Mouse (Mus musculus) liver, postnatal 0 days (tissue): ENCODE measurements around the gene Tmem185b. TPM values are rescaled to one million over a fixed set of nuclear protein-coding genes. Genes with fewer than 3 reads are reported as not detected.

ENCODE experiments used
- ATAC-seq: fragments of 200-750 bp; cut with Nextera tagmentation; 2 replicates; pipeline ENCODE4 v1.8.0; 2017; ENCODE audit warnings: mild to moderate bottlenecking, moderate library complexity
- DNase-seq: peaks from one replicate; pipeline ENCODE4 v3.0.0-alpha.2; 2016
- H3K27ac ChIP-seq: fragments of 300-500 bp; sonication (generic); 2 replicates; pipeline ENCODE4 v1.5.1; 2014; ENCODE audit warnings: antibody characterized with exemption, moderate library complexity, mild to moderate bottlenecking, low read depth
- H3K27me3 ChIP-seq: fragments of 300-500 bp; sonication (generic); 2 replicates; pipeline ENCODE4 v1.6.1; 2014; ENCODE audit warnings: low read length, control low read depth, mixed read lengths; ENCODE audit not compliant: insufficient read depth
- H3K36me3 ChIP-seq: fragments of 300-500 bp; sonication (generic); replicated peaks from 2 replicates; pipeline ENCODE4 v1.6.1; 2014; ENCODE audit warnings: mild to moderate bottlenecking, control low read depth, low read length, moderate library complexity, mixed read lengths; ENCODE audit not compliant: insufficient read depth
- H3K4me1 ChIP-seq: fragments of 300-500 bp; sonication (generic); 2 replicates; pipeline ENCODE4 v1.6.1; 2014; ENCODE audit warnings: antibody characterized with exemption, mild to moderate bottlenecking, control low read depth; ENCODE audit not compliant: insufficient read depth
- H3K4me2 ChIP-seq: fragments of 300-500 bp; sonication (generic); 2 replicates; pipeline ENCODE4 v1.6.1; 2014; ENCODE audit warnings: low read depth, mild to moderate bottlenecking, low read length, moderate library complexity, mixed read lengths
- H3K4me3 ChIP-seq: fragments of 300-500 bp; sonication (generic); 2 replicates; pipeline ENCODE4 v1.5.1; 2014; ENCODE audit warnings: low read depth, low read length
- H3K9ac ChIP-seq: fragments of 300-500 bp; sonication (generic); replicated peaks from 2 replicates; pipeline ENCODE4 v1.6.1; 2014; ENCODE audit warnings: mild to moderate bottlenecking, moderate library complexity
- H3K9me3 ChIP-seq: fragments of 300-500 bp; sonication (generic); 2 replicates; pipeline ENCODE4 v1.6.1; 2016; ENCODE audit warnings: mild to moderate bottlenecking, control low read depth, low read length, mixed read lengths
- CTCF ChIP-seq: sonication (generic); IDR thresholded peaks from 2 replicates; pipeline ENCODE4 v1.5.1; 2016; ENCODE audit warnings: antibody characterized with exemption, low read depth
- EP300 ChIP-seq: IDR thresholded peaks from 2 replicates; pipeline ENCODE4 v1.6.1; 2016; ENCODE audit warnings: antibody characterized with exemption, low read depth, mild to moderate bottlenecking
- WGBS: fragments of 180-500 bp; shearing (Covaris S2); extraction: QIAGEN DNeasy Blood & Tissue Kit; methylation state at CpG from one replicate; pipeline ENCODE4 v1.1.7; 2014; ENCODE audit not compliant: insufficient replicate concordance; 5-methylcytosine and 5-hydroxymethylcytosine counted together
- polyA plus RNA-seq: library from polyadenylated mRNA; unstranded; fragments of >200 nt; fragmentation: Nextera tagmentation; extraction: Ambion mirVana; gene quantifications from 2 replicates; pipeline ENCODE4 v1.2.1, GENCODE M21; 2015

Tmem185b gene
- polyA plus RNA-seq, 1 experiment from 2014 or later = 12.7 TPM

DNA sequence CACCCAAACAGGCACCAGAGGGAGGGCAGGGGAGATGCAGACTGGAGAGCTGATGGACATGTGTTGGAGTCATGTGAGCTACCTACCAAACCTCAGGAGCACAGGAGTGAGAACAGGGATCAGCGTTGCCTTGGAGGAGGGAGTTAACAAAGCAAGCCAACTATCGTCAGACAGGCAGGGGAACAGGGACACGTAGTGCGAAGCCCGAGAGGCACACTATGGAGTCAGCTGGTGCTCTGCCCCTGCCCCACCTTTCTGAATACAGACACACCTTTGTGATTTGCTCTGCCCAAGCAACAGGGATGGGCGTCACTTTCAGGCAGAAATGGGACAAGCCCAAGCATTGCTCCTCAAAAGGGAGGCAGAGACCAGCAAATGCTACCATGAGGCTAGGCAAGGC is 11.7 kb downstream of the Tmem185b start:
- H3K36me3 ChIP-seq = no peaks in the 10 kb centered on the region
- no peak overlapping the region for H3K4me2 ChIP-seq
- H3K9me3 ChIP-seq = no peaks in the 10 kb centered on the region
- no peak overlapping the region for H3K9ac ChIP-seq
- no peak overlapping the region for H3K4me3 ChIP-seq
- TF ChIP-seq CTCF (no peak), EP300 (no peak)
- DNase-seq (no peak), ATAC-seq (no peak)
- no peaks in the 10 kb centered on the region for H3K27me3 ChIP-seq
- H3K27ac ChIP-seq = no peak overlapping the region
- WGBS = 90% methylated on average over 6 of the region's 6 CpGs
- H3K4me1 ChIP-seq = peaks cover 8% of the 10 kb centered on the region

GRCm38 (mm10) chr1:119539252-119539651 is 13.3 kb downstream of the Tmem185b start:
- Histone ChIP-seq H3K4me1 (peaks cover 5% of the 10 kb centered on the region), H3K9me3 (no peaks in the 10 kb centered on the region), H3K9ac (no peak overlapping the region), H3K4me2 (no peak overlapping the region), H3K36me3 (no peaks in the 10 kb centered on the region), H3K27me3 (no peaks in the 10 kb centered on the region), H3K4me3 (no peak overlapping the region), H3K27ac (no peak overlapping the region)
- no peak for ATAC-seq
- TF ChIP-seq CTCF (no peak), EP300 (no peak)
- no peak for DNase-seq
- 36% methylated on average over 2 of the region's 2 CpGs for WGBS

- Histone ChIP-seq H3K36me3 (no peaks in the 10 kb centered on the region), H3K9me3 (no peaks in the 10 kb centered on the region), H3K9ac (no peak overlapping the region), H3K4me1 (peaks cover 3% of the 10 kb centered on the region), H3K4me3 (no peak overlapping the region), H3K27me3 (no peaks in the 10 kb centered on the region), H3K27ac (peak overlapping the region; percentile 77), H3K4me2 (no peak overlapping the region)
- 53% methylated on average over 9 of the region's 9 CpGs for WGBS
- DNase-seq (peak; percentile 39), ATAC-seq (peak; percentile 92)
- TF ChIP-seq CTCF = no peak
- no peak for TF ChIP-seq EP300
Observed at GRCm38 (mm10) chr1:119540836-119541557, 15.0 kb downstream of the Tmem185b start.

DNA sequence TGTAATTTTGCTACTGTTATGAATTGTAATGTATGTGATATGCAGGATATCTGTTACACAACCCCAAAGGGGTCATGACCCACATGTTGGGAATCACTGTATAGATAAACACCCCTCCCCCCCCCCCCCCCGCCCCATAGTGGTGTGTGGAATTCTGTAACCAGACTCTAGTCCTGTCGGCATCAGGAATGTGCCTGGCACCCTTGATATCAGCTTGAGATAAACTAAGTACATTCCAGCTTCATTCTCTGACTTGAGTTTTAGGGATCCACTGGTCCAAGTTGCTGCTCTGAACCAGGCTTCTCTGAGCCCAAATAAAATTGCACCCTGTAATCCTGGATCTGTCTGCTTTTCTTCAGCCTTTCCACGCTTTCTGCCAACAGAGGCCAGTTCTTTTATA is 15.6 kb downstream of the Tmem185b start:
- Histone ChIP-seq H3K9ac (no peak overlapping the region), H3K27me3 (no peaks in the 10 kb centered on the region), H3K9me3 (no peaks in the 10 kb centered on the region), H3K4me1 (no peaks in the 10 kb centered on the region; the same call in none of the 2 replicates), H3K36me3 (no peaks in the 10 kb centered on the region), H3K27ac (peak overlapping the region; percentile 77), H3K4me2 (no peak overlapping the region), H3K4me3 (no peak overlapping the region)
- ATAC-seq (peak; percentile 14; the same call in 1 of the 2 replicates), DNase-seq (no peak)
- TF ChIP-seq EP300 (no peak), CTCF (no peak)
- WGBS = 65% methylated on average over 2 of the region's 3 CpGs

DNA sequence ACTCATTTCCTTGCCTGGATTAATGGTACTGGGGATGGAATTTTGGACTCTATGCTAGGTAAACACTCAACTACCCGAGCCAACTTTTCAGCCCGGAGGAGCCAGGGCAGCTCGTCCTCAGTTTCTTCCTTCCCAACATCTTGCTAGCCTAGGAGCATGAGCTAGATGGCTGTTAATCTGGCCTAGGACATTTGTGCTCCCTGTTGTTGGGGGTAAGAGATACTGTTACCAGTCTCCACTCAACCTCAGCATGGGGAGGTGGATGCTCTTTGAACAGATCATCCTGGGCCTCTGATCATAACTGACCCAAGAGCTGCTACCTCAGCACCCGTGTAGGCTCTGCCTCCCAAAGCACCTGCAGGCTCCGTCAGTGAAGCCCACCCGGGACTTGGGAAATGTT is 17.4 kb downstream of the Tmem185b start:
- ATAC-seq (no peak), DNase-seq (no peak)
- Histone ChIP-seq H3K27ac (no peak overlapping the region), H3K27me3 (no peaks in the 10 kb centered on the region), H3K4me1 (no peaks in the 10 kb centered on the region; the same call in none of the 2 replicates), H3K36me3 (no peaks in the 10 kb centered on the region), H3K9me3 (no peaks in the 10 kb centered on the region), H3K4me3 (no peak overlapping the region), H3K4me2 (no peak overlapping the region), H3K9ac (no peak overlapping the region)
- TF ChIP-seq CTCF (no peak), EP300 (no peak)
- 73% methylated on average over 6 of the region's 6 CpGs for WGBS

- Histone ChIP-seq H3K4me1 (no peaks in the 10 kb centered on the region; the same call in none of the 2 replicates), H3K4me3 (no peak overlapping the region), H3K27me3 (no peaks in the 10 kb centered on the region), H3K36me3 (no peaks in the 10 kb centered on the region), H3K27ac (no peak overlapping the region), H3K9me3 (no peaks in the 10 kb centered on the region), H3K4me2 (no peak overlapping the region), H3K9ac (no peak overlapping the region)
- TF ChIP-seq CTCF = no peak
- no peak for TF ChIP-seq EP300
- ATAC-seq (no peak), DNase-seq (no peak)
- 77% methylated on average over 5 of the region's 5 CpGs for WGBS
Observed at GRCm38 (mm10) chr1:119544611-119545155, 18.7 kb downstream of the Tmem185b start.
